Mouse (Mus musculus): ENCODE data around the gene Cdk9.

DNA sequence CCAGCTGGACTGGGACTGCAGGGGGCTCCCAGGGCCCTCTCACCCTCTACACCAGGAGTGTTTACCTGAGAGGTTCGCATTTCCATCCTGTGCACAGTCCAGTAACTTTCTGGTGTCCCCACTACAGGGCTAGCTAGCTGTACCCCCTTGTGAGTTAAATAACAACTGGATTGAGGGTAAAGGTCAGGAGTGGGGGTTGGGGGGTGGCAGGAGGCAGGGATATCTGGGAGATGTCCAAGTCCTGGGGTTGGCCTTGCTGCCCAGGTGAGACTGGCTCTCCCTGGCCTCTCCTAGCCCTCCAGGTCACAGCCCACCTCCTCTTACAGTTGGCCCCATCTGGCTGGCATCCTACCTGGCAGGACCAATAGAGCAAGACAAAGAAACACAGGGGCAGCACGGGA, 8.9 kb downstream of the Cdk9 start, which contains the start of gene Fpgs:
- no peak for TF ChIP-seq CTCF (IDR thresholded peaks at IDR 0.05; ENCODE audit: extremely low read depth, insufficient read length, insufficient replicate concordance, low read depth, low read length)
- TF ChIP-seq POLR2A (IDR thresholded peaks at IDR 0.05; ENCODE audit: low read depth, low read length), result no peak

All from small intestine, adult 2 months (tissue).